Mouse (Mus musculus) heart, embryonic 13.5 days (tissue): Measurements from ENCODE around the gene Sox2. TPM values are rescaled to one million over a fixed set of nuclear protein-coding genes. Genes with fewer than 3 reads are reported as not detected.

ENCODE experiments used
- ATAC-seq: fragments of 200-750 bp; cut with Nextera tagmentation; 2 replicates; pipeline ENCODE4 v1.8.0; 2017; ENCODE audit warnings: moderate TSS enrichment; ENCODE audit not compliant: insufficient number of reproducible peaks, low FRiP score, low TSS enrichment; ENCODE audit errors: extremely low read depth
- H3K27ac ChIP-seq: fragments of 300-500 bp; sonication (generic); replicated peaks from 2 replicates; pipeline ENCODE4 v1.5.1; 2015; ENCODE audit warnings: moderate library complexity, mild to moderate bottlenecking, inconsistent platforms
- H3K27me3 ChIP-seq: fragments of 300-500 bp; sonication (generic); replicated peaks from 2 replicates; pipeline ENCODE4 v1.6.1; 2015; ENCODE audit warnings: mild to moderate bottlenecking, inconsistent platforms
- H3K36me3 ChIP-seq: fragments of 300-500 bp; sonication (generic); 2 replicates; pipeline ENCODE4 v1.6.1; 2015; ENCODE audit warnings: mild to moderate bottlenecking, inconsistent platforms
- H3K4me1 ChIP-seq: fragments of 300-500 bp; sonication (generic); 2 replicates; pipeline ENCODE4 v1.6.1; 2015; ENCODE audit warnings: inconsistent platforms
- H3K4me2 ChIP-seq: fragments of 300-500 bp; sonication (generic); 2 replicates; pipeline ENCODE4 v1.6.1; 2015; ENCODE audit warnings: inconsistent platforms, mild to moderate bottlenecking, moderate library complexity
- H3K4me3 ChIP-seq: fragments of 300-500 bp; sonication (generic); 2 replicates; pipeline ENCODE4 v1.5.1; 2015; ENCODE audit warnings: moderate library complexity, mild to moderate bottlenecking, inconsistent platforms
- H3K9ac ChIP-seq: fragments of 300-500 bp; sonication (generic); 2 replicates; pipeline ENCODE4 v1.6.1; 2015; ENCODE audit warnings: inconsistent platforms, mild to moderate bottlenecking, moderate library complexity
- H3K9me3 ChIP-seq: fragments of 300-500 bp; sonication (generic); 2 replicates; pipeline ENCODE4 v1.6.1; 2016; ENCODE audit warnings: inconsistent platforms
- WGBS: fragments of 180-500 bp; shearing (Covaris S2); methylation state at CpG from one replicate; pipeline ENCODE4 v1.1.7; 2015; ENCODE audit warnings: mixed read lengths; 5-methylcytosine and 5-hydroxymethylcytosine counted together
- polyA plus RNA-seq: library from polyadenylated mRNA; unstranded; fragments of >200 nt; fragmentation: Nextera tagmentation; extraction: Ambion mirVana; gene quantifications from 2 replicates; pipeline ENCODE4 v1.2.1, GENCODE M21; 2015

The Sox2 gene
- polyA plus RNA-seq, 1 experiment from 2014 or later = 0.33 TPM

GRCm38 (mm10) chr3:34655311-34656075 is 5.3 kb downstream of the Sox2 start:
- Histone ChIP-seq H3K9me3 (no peaks in the 10 kb centered on the region), H3K36me3 (no peaks in the 10 kb centered on the region), H3K4me3 (no peak overlapping the region), H3K4me1 (peaks cover 8% of the 10 kb centered on the region), H3K27ac (no peak overlapping the region), H3K27me3 (peaks cover 93% of the 10 kb centered on the region), H3K9ac (no peak overlapping the region), H3K4me2 (no peak overlapping the region)
- 16% methylated on average over 11 of the region's 11 CpGs for WGBS
- no peak for ATAC-seq

- Histone ChIP-seq H3K27ac (no peak overlapping the region), H3K4me2 (no peak overlapping the region), H3K4me1 (peaks cover 1% of the 10 kb centered on the region; the same call in 1 of the 2 replicates), H3K9ac (no peak overlapping the region), H3K27me3 (peaks cover 93% of the 10 kb centered on the region), H3K36me3 (no peaks in the 10 kb centered on the region), H3K4me3 (no peak overlapping the region), H3K9me3 (no peaks in the 10 kb centered on the region)
- ATAC-seq = no peak
- WGBS = 8% methylated on average over 3 of the region's 3 CpGs
These were observed 5.9 kb downstream of the Sox2 start for GRCm38 (mm10) chr3:34656153-34656552.

- Histone ChIP-seq H3K9me3 (no peaks in the 10 kb centered on the region), H3K9ac (no peak overlapping the region), H3K4me2 (no peak overlapping the region), H3K4me3 (0 out of 2 replicates have a peak overlapping the region, but pooled peaks have one; percentile 4), H3K27me3 (peaks cover 99% of the 10 kb centered on the region), H3K36me3 (no peaks in the 10 kb centered on the region), H3K4me1 (no peaks in the 10 kb centered on the region), H3K27ac (no peak overlapping the region)
- 4% methylated on average over 23 of the region's 23 CpGs for WGBS
- no peak for ATAC-seq
These were observed 6.9 kb downstream of the Sox2 start for GRCm38 (mm10) chr3:34656813-34657700.

- Histone ChIP-seq H3K27me3 (peaks cover 100% of the 10 kb centered on the region), H3K36me3 (no peaks in the 10 kb centered on the region), H3K27ac (no peak overlapping the region), H3K9me3 (no peaks in the 10 kb centered on the region), H3K9ac (no peak overlapping the region), H3K4me1 (0 out of 2 replicates have a peak, but pooled peaks cover 2% of the 10 kb centered on the region), H3K4me2 (no peak overlapping the region), H3K4me3 (no peak overlapping the region)
- 32% methylated on average over 2 of the region's 2 CpGs for WGBS
- ATAC-seq = no peak
These were observed 7.5 kb downstream of the Sox2 start for GRCm38 (mm10) chr3:34657701-34658090.

GRCm38 (mm10) chr3:34658241-34658965 is 8.2 kb downstream of the Sox2 start:
- Histone ChIP-seq H3K4me2 (no peak overlapping the region), H3K36me3 (no peaks in the 10 kb centered on the region), H3K9me3 (no peaks in the 10 kb centered on the region), H3K4me1 (peaks cover 9% of the 10 kb centered on the region), H3K4me3 (no peak overlapping the region), H3K27ac (no peak overlapping the region), H3K9ac (no peak overlapping the region), H3K27me3 (peaks cover 100% of the 10 kb centered on the region)
- ATAC-seq = no peak
- WGBS = 46% methylated on average over 7 of the region's 7 CpGs

- ATAC-seq = no peak
- no peak overlapping the region for H3K27ac ChIP-seq
These were observed 8.8 kb downstream of the Sox2 start for GRCm38 (mm10) chr3:34658966-34659535.

GRCm38 (mm10) chr3:34659861-34660260 is 9.7 kb downstream of the Sox2 start:
- Histone ChIP-seq H3K9me3 (no peaks in the 10 kb centered on the region), H3K4me3 (no peak overlapping the region), H3K9ac (no peak overlapping the region), H3K27ac (no peak overlapping the region), H3K27me3 (peaks cover 100% of the 10 kb centered on the region), H3K4me1 (peaks cover 23% of the 10 kb centered on the region), H3K4me2 (no peak overlapping the region), H3K36me3 (no peaks in the 10 kb centered on the region)
- no peak for ATAC-seq
- WGBS = 7% methylated on average over 6 of the region's 6 CpGs

More at GRCm38 (mm10) chr3:34658966-34659535, 8.8 kb downstream of the Sox2 start:
- Histone ChIP-seq H3K27me3 (peaks cover 100% of the 10 kb centered on the region), H3K9ac (no peak overlapping the region), H3K36me3 (no peaks in the 10 kb centered on the region), H3K4me1 (peaks cover 15% of the 10 kb centered on the region), H3K4me2 (no peak overlapping the region), H3K9me3 (no peaks in the 10 kb centered on the region), H3K4me3 (no peak overlapping the region)
- 50% methylated on average over 8 of the region's 8 CpGs for WGBS

- 5% methylated on average over 14 of the region's 14 CpGs for WGBS
- H3K4me2 ChIP-seq = no peak overlapping the region
- no peak overlapping the region for H3K27ac ChIP-seq
- no peak for ATAC-seq
- no peaks in the 10 kb centered on the region for H3K9me3 ChIP-seq
- H3K27me3 ChIP-seq = peaks cover 100% of the 10 kb centered on the region
- H3K9ac ChIP-seq = no peak overlapping the region
- H3K36me3 ChIP-seq = no peaks in the 10 kb centered on the region
- no peak overlapping the region for H3K4me3 ChIP-seq
- H3K4me1 ChIP-seq = peaks cover 27% of the 10 kb centered on the region
These were observed 10.5 kb downstream of the Sox2 start for GRCm38 (mm10) chr3:34660542-34661290.

GRCm38 (mm10) chr3:34661341-34662007 is 11.3 kb downstream of the Sox2 start:
- H3K4me2 ChIP-seq = no peak overlapping the region
- peaks cover 100% of the 10 kb centered on the region for H3K27me3 ChIP-seq
- no peak for ATAC-seq
- 1% methylated on average over 32 of the region's 32 CpGs for WGBS
- H3K27ac ChIP-seq = no peak overlapping the region
- H3K4me1 ChIP-seq = peaks cover 27% of the 10 kb centered on the region
- H3K36me3 ChIP-seq = no peaks in the 10 kb centered on the region
- H3K4me3 ChIP-seq = no peak overlapping the region
- H3K9ac ChIP-seq = no peak overlapping the region
- H3K9me3 ChIP-seq = no peaks in the 10 kb centered on the region
